Mouse (Mus musculus) B cell, adult (primary cell): ENCODE data around the gene Olfr851. TPM values are rescaled to one million over a fixed set of nuclear protein-coding genes. Genes with fewer than 3 reads are reported as not detected.

Source experiments
- total RNA-seq: library from RNA; stranded (reverse); gene quantifications from 4 replicates; pipeline ENCODE4 v1.2.4, GENCODE M21; 2023; ENCODE audit not compliant: inconsistent age

Gene Olfr851
- total RNA-seq, result not detected in 4 replicates

GRCm38 (mm10) chr9:19492995-19493394, at the start of gene Olfr851:
Olfr851 (plus strand) TSS chr9:19493295.

GRCm38 (mm10) chr9:19478148-19478547, 14.9 kb upstream of the Olfr851 start, which contains the start of gene Olfr850:
Olfr850 (minus strand) TSS chr9:19478248.

DNA sequence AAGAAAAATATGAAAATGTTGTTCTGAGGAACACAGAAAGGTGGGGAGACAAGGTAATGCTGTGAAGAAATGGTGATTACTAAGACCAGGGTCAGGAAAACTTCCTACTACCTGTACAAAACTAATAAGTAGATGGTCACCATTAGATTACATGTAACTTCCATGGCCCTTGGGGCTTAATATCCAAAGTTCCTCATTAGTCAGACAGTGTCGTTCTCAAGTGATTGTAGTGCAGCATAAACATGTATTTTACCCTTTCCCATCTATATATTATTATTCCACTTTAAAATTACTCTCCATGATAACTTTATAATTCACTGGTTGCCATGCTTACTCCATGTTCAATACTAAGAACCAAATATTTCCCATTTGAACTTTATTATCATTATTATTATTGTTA, 47.9 kb downstream of the Olfr851 start, which contains the start of gene Olfr853:
Gene Olfr853, minus strand, starts transcription at position 101 of the 400 bp plus-strand sequence.

Other genes with a start within 250 kb of the Olfr851 start
- not detected in 4 replicates for gene Olfr843, start 241.3 kb upstream of the Olfr851 start, total RNA-seq
- not detected in 4 replicates for gene Olfr844, start 176.9 kb upstream of the Olfr851 start, total RNA-seq
- gene Olfr845, start 156.8 kb upstream of the Olfr851 start, total RNA-seq, result not detected in 4 replicates
- not detected in 4 replicates for gene Olfr846, start 129.3 kb upstream of the Olfr851 start, total RNA-seq
- gene Olfr847, start 114.6 kb upstream of the Olfr851 start, total RNA-seq, result not detected in 4 replicates
- not detected in 4 replicates for gene Olfr849, start 53.0 kb upstream of the Olfr851 start, total RNA-seq
- gene Olfr850, start 15.0 kb upstream of the Olfr851 start, total RNA-seq, result not detected in 4 replicates
- gene Olfr853, start 47.8 kb downstream of the Olfr851 start, total RNA-seq, result not detected in 4 replicates
- gene Olfr854, start 74.1 kb downstream of the Olfr851 start, total RNA-seq, result not detected in 4 replicates
- gene Olfr855, start 89.3 kb downstream of the Olfr851 start, total RNA-seq, result not detected in 4 replicates
- 34.2 to 39.6 TPM (median 36.8 TPM) in 4 replicates for gene Zfp317, start 128.8 kb downstream of the Olfr851 start, total RNA-seq
- not detected in 4 replicates for gene Olfr857, start 216.1 kb downstream of the Olfr851 start, total RNA-seq